In the genomic region with DNA sequence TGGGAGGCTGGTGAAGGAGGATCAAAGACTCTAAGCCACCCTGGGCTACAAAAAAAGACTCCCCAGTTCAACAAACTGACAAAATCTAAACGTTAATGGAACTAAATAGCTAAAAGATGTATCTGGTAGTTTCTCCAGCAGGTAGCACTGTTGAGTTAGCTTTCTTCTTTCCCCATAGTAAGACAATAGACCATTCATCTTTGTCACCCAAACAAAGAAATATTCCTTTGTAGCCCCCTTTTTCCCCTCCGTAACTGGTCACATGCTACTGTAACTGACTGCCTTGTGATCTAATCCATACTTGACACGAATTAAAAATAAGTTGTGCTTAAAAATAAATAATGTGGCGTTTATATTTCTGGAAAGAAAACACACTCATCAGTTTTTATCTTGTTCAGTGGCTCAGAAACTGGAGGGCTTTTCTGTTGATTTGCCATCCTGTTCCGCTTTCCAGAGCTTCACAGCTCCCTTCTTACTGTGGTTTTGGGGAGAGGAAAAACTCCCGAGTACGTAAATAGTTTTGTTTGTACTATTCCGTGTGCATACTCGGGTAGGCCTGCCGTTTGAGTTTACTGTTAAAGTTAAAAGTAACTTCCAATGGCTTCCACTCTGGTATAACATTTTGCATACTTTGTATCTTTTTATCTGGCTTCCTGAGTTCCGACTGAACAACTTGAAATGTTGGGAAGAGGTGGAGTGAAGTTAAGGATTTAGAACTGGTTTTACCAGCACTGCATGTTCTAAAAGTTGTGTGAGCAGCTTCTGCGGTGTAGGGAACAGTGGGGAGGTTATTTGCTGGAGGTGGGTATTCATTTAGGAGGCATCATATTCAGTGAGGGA, we compare ENCODE assay signal across 8 mouse cellular contexts. TPM values are rescaled to one million over a fixed set of nuclear protein-coding genes. Genes with fewer than 3 reads are reported as not detected.
DNase-seq lines count a peak whose midpoint lies in the region; ATAC-seq and TF ChIP-seq lines count a peak whose summit lies in the region.

No protein-coding gene starts in this region.

- H3K27me3 ChIP-seq in testis, adult 2 months (ENCODE audit: control insufficient read depth, insufficient read depth, low read length): no peaks in the 10 kb centered on the region
- H3K27me3 ChIP-seq in hindbrain, embryonic 11.5 days (ENCODE audit: control insufficient read depth, insufficient read depth, low read length): no peaks in the 10 kb centered on the region
- no peaks in the 10 kb centered on the region for H3K27me3 ChIP-seq in lung, postnatal 0 days (replicated peaks; ENCODE audit: insufficient read depth, low read length)
- H3K27me3 ChIP-seq in splenic B cell, adult 2 months (ENCODE audit: control insufficient read depth, insufficient read depth, low read length, poor library complexity, severe bottlenecking): no peaks in the 10 kb centered on the region; the same call in 1 of the 2 replicates

- TF ChIP-seq CTCF in testis, adult 2 months (IDR thresholded peaks at IDR 0.05; ENCODE audit: control insufficient read depth, insufficient read depth, insufficient replicate concordance, low read depth, low read length): no peak
- TF ChIP-seq CTCF in lung, postnatal 0 days (IDR thresholded peaks at IDR 0.05): peak; percentile 77

- peaks cover 7% of the 10 kb centered on the region for H3K4me1 ChIP-seq in testis, adult 2 months (ENCODE audit: control insufficient read depth, insufficient read depth, low read length)
- peaks cover 4% of the 10 kb centered on the region for H3K4me1 ChIP-seq in hindbrain, embryonic 11.5 days (replicated peaks; ENCODE audit: control insufficient read depth, insufficient read depth, low read length)
- H3K4me1 ChIP-seq in lung, postnatal 0 days (ENCODE audit: insufficient read depth, low read depth, low read length): peaks cover 11% of the 10 kb centered on the region

- peak; percentile 58 for TF ChIP-seq EP300 in lung, postnatal 0 days (IDR thresholded peaks at IDR 0.05)

- H3K4me3 ChIP-seq in testis, adult 2 months (ENCODE audit: control insufficient read depth, low read depth, low read length): peak overlapping the region; percentile 86; the same call in 1 of the 2 replicates
- peak overlapping the region; percentile 94; the same call in 1 of the 2 replicates for H3K4me3 ChIP-seq in hindbrain, embryonic 11.5 days (ENCODE audit: low read depth, low read length)
- H3K4me3 ChIP-seq in lung, postnatal 0 days (ENCODE audit: low read depth, low read length): peak overlapping the region; percentile 90; the same call in 1 of the 2 replicates

- peak overlapping the region; percentile 48 for H3K27ac ChIP-seq in testis, adult 2 months (ENCODE audit: control insufficient read depth, insufficient read depth, low read depth, low read length)
- peak overlapping the region; percentile 88 for H3K27ac ChIP-seq in hindbrain, embryonic 11.5 days (ENCODE audit: low read depth, low read length)
- peak overlapping the region; percentile 86 for H3K27ac ChIP-seq in lung, postnatal 0 days (ENCODE audit: low read length)

- peak overlapping the region; percentile 66 for H3K9ac ChIP-seq in hindbrain, embryonic 11.5 days (ENCODE audit: low read depth, low read length)
- no peak overlapping the region for H3K9ac ChIP-seq in lung, postnatal 0 days (replicated peaks; ENCODE audit: low read depth)

- H3K9me3 ChIP-seq in hindbrain, embryonic 11.5 days (ENCODE audit: control insufficient read depth, low read length): no peaks in the 10 kb centered on the region
- no peaks in the 10 kb centered on the region for H3K9me3 ChIP-seq in lung, postnatal 0 days (ENCODE audit: low read length)

- no peak for TF ChIP-seq POLR2A in testis, adult 2 months (IDR thresholded peaks at IDR 0.05; ENCODE audit: control insufficient read depth, low read depth, low read length)

- no peaks in the 10 kb centered on the region for H3K36me3 ChIP-seq in testis, adult 2 months (ENCODE audit: control insufficient read depth, insufficient read depth, low read length)
- H3K36me3 ChIP-seq in hindbrain, embryonic 11.5 days (ENCODE audit: control insufficient read depth, insufficient read depth, low read length): no peaks in the 10 kb centered on the region
- H3K36me3 ChIP-seq in lung, postnatal 0 days (ENCODE audit: insufficient read depth, low read length): no peaks in the 10 kb centered on the region
- H3K36me3 ChIP-seq in splenic B cell, adult 2 months (ENCODE audit: control insufficient read depth, insufficient read depth, low read length, poor library complexity, severe bottlenecking): 0 out of 2 replicates have a peak, but pooled peaks cover 2% of the 10 kb centered on the region

- H3K4me2 ChIP-seq in hindbrain, embryonic 11.5 days (replicated peaks; ENCODE audit: low read depth, low read length): peak overlapping the region; percentile 82
- H3K4me2 ChIP-seq in lung, postnatal 0 days (replicated peaks; ENCODE audit: low read depth, low read length): peak overlapping the region; percentile 95

- DNase-seq in testis, postnatal 14 days (ENCODE audit: low spot score): no peak
- peak; percentile 82 for DNase-seq in embryo, embryonic 11 days
- peak; percentile 75 for DNase-seq in hindbrain, embryonic 11.5 days (ENCODE audit: low spot score)
- peak; percentile 88 for DNase-seq in lung, postnatal 0 days (ENCODE audit: low spot score)
- DNase-seq in splenic B cell, adult 2 months (ENCODE audit: low read depth, low spot score): peak; percentile 56
- no peak for DNase-seq in adrenal gland, postnatal 25 days
- no peak for DNase-seq in thymus, postnatal 36 days

- ATAC-seq in hindbrain, embryonic 11.5 days (ENCODE audit: low FRiP score): no peak
- no peak for ATAC-seq in lung, postnatal 0 days

- WGBS in hindbrain, embryonic 11.5 days: 27% methylated on average over 12 of the region's 12 CpGs
- WGBS in lung, postnatal 0 days: 6% methylated on average over 12 of the region's 12 CpGs

RNA-seq across cellular contexts. Expression of gene Sort1, which starts 1.3 kb away (rescaled TPM):
- 51.4 and 55.4 TPM in 2 replicates for polyA plus RNA-seq in testis, adult 2 months (2012; rRNA removed)
- polyA plus RNA-seq in hindbrain, embryonic 11.5 days (2014; fragmentation: Nextera tagmentation; extraction: Ambion mirVana): 20.2 and 27.5 TPM in 2 replicates
- 30.8 and 34.2 TPM in 2 replicates for polyA plus RNA-seq in lung, postnatal 0 days (2015; fragmentation: Nextera tagmentation; extraction: Ambion mirVana)
- 27.7 and 28.6 TPM in 2 replicates for total RNA-seq in adrenal gland, postnatal 25 days (2021)

RNA-seq across cellular contexts. Expression of gene Psma5, which starts 25.9 kb away (rescaled TPM):
- polyA plus RNA-seq in testis, adult 2 months (2012; rRNA removed): 31.5 and 38.2 TPM in 2 replicates
- polyA plus RNA-seq in hindbrain, embryonic 11.5 days (2014; fragmentation: Nextera tagmentation; extraction: Ambion mirVana): 275 and 296 TPM in 2 replicates
- 156 and 163 TPM in 2 replicates for polyA plus RNA-seq in lung, postnatal 0 days (2015; fragmentation: Nextera tagmentation; extraction: Ambion mirVana)
- total RNA-seq in adrenal gland, postnatal 25 days (2021): 74.3 and 95.5 TPM in 2 replicates

RNA-seq across cellular contexts. Expression of gene Sypl2, which starts 56.2 kb away (rescaled TPM):
- 0.59 and 0.88 TPM in 2 replicates for polyA plus RNA-seq in testis, adult 2 months (2012; rRNA removed)
- 0.47 and 0.59 TPM in 2 replicates for polyA plus RNA-seq in hindbrain, embryonic 11.5 days (2014; fragmentation: Nextera tagmentation; extraction: Ambion mirVana)
- not detected in 2 replicates for polyA plus RNA-seq in lung, postnatal 0 days (2015; fragmentation: Nextera tagmentation; extraction: Ambion mirVana)
- 0.15 and 0.38 TPM in 2 replicates for total RNA-seq in adrenal gland, postnatal 25 days (2021)

Comparison
In these comparisons a context has a peak if more than half of its experiments do, and no peak if none do; other contexts are left out.
1. DNase-seq: peak in embryo, embryonic 11 days (single experiment), hindbrain, embryonic 11.5 days (single experiment), lung, postnatal 0 days (single experiment) and splenic B cell, adult 2 months (single experiment); none in testis, postnatal 14 days (single experiment), adrenal gland, postnatal 25 days (single experiment) and thymus, postnatal 36 days (0 of 2).
2. Peak in every context shown above with its lines, with median percentiles within 50 percentile points of each other: H3K27ac ChIP-seq and H3K4me3 ChIP-seq.